Mouse (Mus musculus) heart, embryonic 10.5 days (tissue): Measurements from ENCODE around the gene Parvb. TPM values are rescaled to one million over a fixed set of nuclear protein-coding genes. Genes with fewer than 3 reads are reported as not detected.
A peak's percentile ranks its signal among the peaks of the same experiment; 100 is the strongest.

ENCODE experiments used
- DNase-seq: peaks from one replicate; pipeline ENCODE4 v3.0.0-alpha.2; 2017; ENCODE audit warnings: low spot score
- H3K27ac ChIP-seq: fragments of 300-500 bp; sonication (generic); 2 replicates; pipeline ENCODE4 v1.5.1; 2016; ENCODE audit warnings: mild to moderate bottlenecking
- H3K27me3 ChIP-seq: fragments of 300-500 bp; sonication (generic); 2 replicates; pipeline ENCODE4 v1.6.1; 2016; ENCODE audit warnings: mild to moderate bottlenecking; ENCODE audit not compliant: poor library complexity, insufficient read depth, severe bottlenecking
- H3K36me3 ChIP-seq: fragments of 300-500 bp; sonication (generic); 2 replicates; pipeline ENCODE4 v1.6.1; 2016; ENCODE audit warnings: mild to moderate bottlenecking, moderate library complexity
- H3K4me1 ChIP-seq: fragments of 300-500 bp; sonication (generic); 2 replicates; pipeline ENCODE4 v1.6.1; 2016; ENCODE audit warnings: mild to moderate bottlenecking
- H3K4me3 ChIP-seq: fragments of 300-500 bp; sonication (generic); 2 replicates; pipeline ENCODE4 v1.5.1; 2016; ENCODE audit warnings: mild to moderate bottlenecking, moderate library complexity
- H3K9me3 ChIP-seq: fragments of 300-500 bp; sonication (generic); 2 replicates; pipeline ENCODE4 v1.6.1; 2016; ENCODE audit warnings: mild to moderate bottlenecking, moderate library complexity
- WGBS: fragments of 180-500 bp; shearing (Covaris S2); methylation state at CpG from one replicate; pipeline ENCODE4 v1.1.7; 2016; 5-methylcytosine and 5-hydroxymethylcytosine counted together
- polyA plus RNA-seq: library from polyadenylated mRNA; unstranded; fragments of >200 nt; fragmentation: Nextera tagmentation; extraction: Ambion mirVana; gene quantifications from 2 replicates; pipeline ENCODE4 v1.2.1, GENCODE M21; 2016

Parvb gene
- polyA plus RNA-seq, 1 experiment from 2014 or later = 17.6 TPM

DNA sequence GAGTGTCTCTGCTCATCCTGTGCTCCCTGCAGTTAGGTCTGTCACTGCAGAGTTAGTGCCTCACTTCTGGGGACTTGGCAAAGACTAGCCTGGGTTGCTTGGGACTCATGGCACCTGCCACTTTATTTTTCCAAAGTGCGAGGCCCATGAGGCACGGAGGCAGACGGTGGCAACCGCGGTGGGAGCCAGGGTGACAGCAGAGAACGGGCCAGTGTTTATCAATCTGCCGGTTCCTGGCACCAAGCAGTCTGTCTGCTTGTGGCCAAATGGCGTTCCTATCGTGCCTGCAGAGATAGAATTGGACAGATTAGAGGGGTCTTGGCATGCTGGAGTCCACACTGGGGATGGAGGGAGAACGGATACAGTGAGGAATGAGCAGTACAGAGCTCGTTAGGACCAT is 78.4 kb downstream of the Parvb start:
- peak overlapping the region; percentile 47; the same call in 1 of the 2 replicates for H3K27ac ChIP-seq
- 38% methylated on average over 11 of the region's 11 CpGs for WGBS
- no peaks in the 10 kb centered on the region for H3K9me3 ChIP-seq

DNA sequence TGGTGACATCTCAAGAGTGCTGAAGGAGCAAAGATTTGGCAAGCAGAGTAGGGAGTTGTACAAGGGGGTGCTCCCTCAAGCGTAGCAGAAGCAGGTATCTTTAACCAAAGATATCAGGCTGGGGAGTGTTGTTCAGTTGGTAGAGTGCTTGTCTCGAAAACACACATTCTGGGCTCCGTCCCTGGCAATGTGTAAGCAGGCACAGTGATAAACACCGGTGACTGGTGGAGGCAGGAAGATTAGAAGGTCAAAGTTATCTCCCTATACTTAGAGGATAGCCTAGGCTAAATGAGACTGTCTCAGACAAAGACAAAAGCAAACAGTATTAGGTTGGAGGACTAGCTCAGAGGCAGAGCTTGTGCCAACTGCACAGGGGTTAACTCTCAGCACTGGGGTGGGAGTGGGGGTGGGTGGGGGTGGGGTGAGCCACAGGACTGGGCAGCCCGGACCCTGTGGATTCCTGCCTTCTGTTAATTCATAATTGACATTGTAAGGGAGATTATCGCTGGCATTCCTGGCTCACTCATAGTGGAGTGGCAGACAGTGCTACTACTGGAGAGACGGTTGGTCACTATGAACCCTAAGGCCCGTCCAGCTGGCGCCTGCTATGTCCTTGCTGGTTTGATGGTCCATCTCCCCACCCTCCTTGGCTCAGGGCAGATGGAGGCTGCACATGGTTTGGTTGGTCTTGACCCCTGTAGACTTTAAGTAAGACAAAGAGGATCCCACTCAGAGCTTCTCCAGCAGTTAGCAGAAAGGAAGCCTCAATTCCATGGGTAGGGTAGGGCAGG is 79.6 kb downstream of the Parvb start:
- DNase-seq = no peak
- 52% methylated on average over 9 of the region's 9 CpGs for WGBS
- Histone ChIP-seq H3K4me1 (peaks cover 57% of the 10 kb centered on the region), H3K27me3 (no peaks in the 10 kb centered on the region), H3K9me3 (no peaks in the 10 kb centered on the region), H3K4me3 (no peak overlapping the region), H3K36me3 (peaks cover 25% of the 10 kb centered on the region), H3K27ac (peak overlapping the region; percentile 62)

More for the DNA sequence above, 78.4 kb downstream of the Parvb start:
- Histone ChIP-seq H3K36me3 (peaks cover 36% of the 10 kb centered on the region), H3K27me3 (no peaks in the 10 kb centered on the region), H3K4me3 (no peak overlapping the region), H3K4me1 (peaks cover 51% of the 10 kb centered on the region)
- DNase-seq = no peak

DNA sequence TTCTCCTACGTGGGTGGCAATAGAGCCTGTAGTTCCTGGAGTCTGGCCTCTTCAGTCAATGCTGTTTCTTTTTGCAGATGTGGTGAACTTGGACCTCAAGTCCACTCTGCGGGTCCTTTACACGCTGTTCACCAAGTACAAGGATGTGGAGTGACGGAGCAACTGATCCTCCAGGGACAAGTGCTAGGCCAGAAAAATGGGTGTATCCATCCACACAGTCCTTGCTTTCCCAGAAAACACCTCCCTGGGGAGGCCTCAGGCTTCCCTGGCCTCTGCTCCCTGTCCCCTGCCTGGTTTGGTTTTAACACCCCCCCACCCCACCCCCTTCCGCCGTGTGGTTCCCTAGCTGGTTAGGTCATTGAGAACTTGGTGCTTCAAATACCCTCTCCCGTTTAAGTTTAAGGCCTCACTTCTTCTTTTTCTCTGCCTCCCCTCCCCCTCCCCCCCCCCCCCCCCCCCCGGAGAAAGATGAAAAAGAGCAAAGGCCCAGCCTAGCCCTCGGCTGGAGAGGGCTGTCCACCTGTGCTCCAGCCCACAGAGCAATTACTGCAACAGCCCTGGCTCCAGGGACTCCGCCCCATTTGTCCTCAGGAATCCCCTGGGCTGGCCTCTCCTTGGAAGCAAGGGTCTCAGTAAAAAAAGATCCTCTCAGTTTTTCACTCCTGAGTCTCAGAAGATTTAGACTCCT is 81.2 kb downstream of the Parvb start:
- Histone ChIP-seq H3K36me3 (peaks cover 10% of the 10 kb centered on the region; the same call in 1 of the 2 replicates), H3K4me1 (peaks cover 57% of the 10 kb centered on the region), H3K4me3 (no peak overlapping the region), H3K9me3 (no peaks in the 10 kb centered on the region), H3K27ac (peak overlapping the region; percentile 69; the same call in 1 of the 2 replicates), H3K27me3 (no peaks in the 10 kb centered on the region)
- WGBS = 64% methylated on average over 8 of the region's 10 CpGs
- DNase-seq = no peak

DNA sequence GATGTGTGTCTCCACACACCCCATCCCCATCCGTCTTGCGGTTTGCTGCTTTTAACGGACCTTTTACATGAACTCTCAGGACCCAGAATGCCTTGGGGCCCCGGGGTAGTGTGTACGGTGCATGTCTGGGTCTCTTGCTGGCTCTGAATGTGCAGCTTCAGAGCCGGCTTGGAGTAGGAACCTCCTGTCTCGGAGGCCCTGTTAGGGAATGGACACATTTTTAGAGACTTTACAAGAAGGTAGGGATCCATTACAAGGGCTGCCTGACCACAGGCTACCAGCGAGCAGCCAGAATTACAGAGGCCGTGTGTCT is 81.7 kb downstream of the Parvb start:
- no peaks in the 10 kb centered on the region for H3K27me3 ChIP-seq
- 37% methylated on average over 9 of the region's 9 CpGs for WGBS
- H3K9me3 ChIP-seq = no peaks in the 10 kb centered on the region
- peaks cover 57% of the 10 kb centered on the region for H3K4me1 ChIP-seq
- no peak for DNase-seq
- peaks cover 8% of the 10 kb centered on the region; the same call in 1 of the 2 replicates for H3K36me3 ChIP-seq
- H3K27ac ChIP-seq = peak overlapping the region; percentile 69; the same call in 1 of the 2 replicates
- no peak overlapping the region for H3K4me3 ChIP-seq

DNA sequence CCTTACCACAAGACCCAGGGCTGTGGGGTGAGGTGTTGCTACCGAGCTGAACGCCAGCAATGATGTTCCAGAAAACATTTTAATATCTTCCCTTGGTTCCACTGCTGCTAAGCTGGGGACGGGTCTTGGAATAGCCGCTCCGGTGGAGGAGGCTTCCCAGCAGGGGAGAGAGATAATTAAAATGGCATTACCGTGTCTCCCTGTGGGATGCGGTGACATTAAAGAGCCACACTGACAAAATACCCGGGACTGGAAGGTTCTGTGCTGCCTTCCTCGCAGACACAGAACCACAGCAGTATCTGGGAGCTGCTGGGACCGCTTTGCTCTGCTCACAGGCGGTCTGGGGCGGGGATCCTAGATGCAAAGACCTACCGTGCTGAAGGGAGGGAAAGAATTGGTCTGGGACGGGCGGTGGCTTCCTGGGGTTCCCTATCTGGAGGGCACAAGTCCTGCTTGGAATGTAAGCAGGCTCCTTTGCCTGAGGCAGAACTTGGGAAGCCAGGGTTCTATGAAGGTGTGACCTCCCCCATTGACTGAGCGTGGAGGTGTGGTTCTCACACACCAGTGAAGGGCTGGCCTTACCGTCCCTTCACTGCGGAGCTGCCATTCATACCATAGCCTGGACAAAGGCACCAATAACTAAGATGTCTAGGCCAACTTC is 82.7 kb downstream of the Parvb start:
- H3K27me3 ChIP-seq = no peaks in the 10 kb centered on the region
- peaks cover 57% of the 10 kb centered on the region for H3K4me1 ChIP-seq
- 25% methylated on average over 18 of the region's 18 CpGs for WGBS
- H3K27ac ChIP-seq = peak overlapping the region; percentile 69; the same call in 1 of the 2 replicates
- H3K36me3 ChIP-seq = 0 out of 2 replicates have a peak, but pooled peaks cover 3% of the 10 kb centered on the region
- no peak overlapping the region for H3K4me3 ChIP-seq
- DNase-seq = no peak
- no peaks in the 10 kb centered on the region for H3K9me3 ChIP-seq

DNA sequence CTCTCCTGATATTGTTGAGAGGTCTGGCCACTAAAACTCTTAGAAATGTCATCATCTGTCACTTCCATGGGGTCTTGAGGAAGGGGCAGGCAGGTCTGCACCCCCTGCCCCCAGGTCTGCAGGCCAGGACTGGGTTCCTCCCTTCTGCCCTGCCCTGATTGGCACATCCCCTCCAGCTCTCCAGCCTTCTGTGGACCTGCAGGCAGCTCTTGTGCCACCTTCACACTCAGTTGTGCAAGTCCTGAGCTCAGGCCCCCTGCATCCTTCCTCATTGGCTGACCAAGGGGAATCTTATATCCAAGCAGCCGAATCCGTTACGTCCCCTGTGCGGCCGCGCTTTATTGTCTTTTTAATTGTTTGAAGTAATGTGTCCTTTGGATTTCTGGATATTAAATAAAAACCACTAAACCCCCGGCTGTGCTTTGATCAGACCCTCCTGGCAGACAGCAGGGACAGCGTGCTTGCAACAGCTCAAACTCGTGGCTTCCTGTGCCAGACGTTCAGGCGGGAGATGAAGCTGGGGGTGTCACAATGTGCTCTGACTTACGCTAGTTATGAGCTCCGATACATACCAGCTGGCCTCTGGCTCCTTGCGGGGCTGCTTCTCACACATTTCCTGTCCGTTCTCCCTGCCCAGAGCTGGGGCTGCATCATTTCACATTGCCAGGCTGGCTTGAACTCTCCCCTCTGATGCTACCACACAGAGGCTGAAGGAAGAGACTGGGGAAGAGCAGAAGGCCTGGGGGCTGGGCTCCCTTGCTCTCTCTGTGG is 83.6 kb downstream of the Parvb start:
- no peaks in the 10 kb centered on the region for H3K9me3 ChIP-seq
- H3K27ac ChIP-seq = no peak overlapping the region
- H3K4me3 ChIP-seq = no peak overlapping the region
- no peak for DNase-seq
- no peaks in the 10 kb centered on the region for H3K27me3 ChIP-seq
- 0 out of 2 replicates have a peak, but pooled peaks cover 3% of the 10 kb centered on the region for H3K36me3 ChIP-seq
- H3K4me1 ChIP-seq = peaks cover 55% of the 10 kb centered on the region
- WGBS = 67% methylated on average over 15 of the region's 15 CpGs

DNA sequence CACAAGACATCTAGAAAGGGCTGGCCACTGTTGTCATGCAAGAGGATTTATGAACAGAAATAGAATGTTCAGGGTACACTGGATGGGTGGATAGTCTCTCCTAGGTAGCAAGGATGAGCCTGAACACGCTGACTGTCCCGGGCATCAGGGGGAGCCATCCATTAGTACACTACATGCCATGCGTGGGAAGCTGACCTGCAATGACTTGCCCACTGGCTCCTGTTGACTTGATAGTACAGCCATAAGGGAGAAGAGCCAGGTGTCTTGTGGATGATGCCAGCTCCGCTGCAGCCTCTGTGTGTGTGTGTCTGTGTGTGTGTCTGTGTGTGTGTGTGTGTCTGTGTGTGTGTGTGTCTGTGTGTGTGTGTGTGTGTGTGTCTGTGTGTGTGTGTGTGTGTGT is 87.5 kb downstream of the Parvb start:
- 82% methylated on average over 4 of the region's 4 CpGs for WGBS
- no peak for DNase-seq
- H3K27ac ChIP-seq = no peak overlapping the region
- no peak overlapping the region for H3K4me3 ChIP-seq
- no peaks in the 10 kb centered on the region for H3K36me3 ChIP-seq
- H3K27me3 ChIP-seq = peaks cover 5% of the 10 kb centered on the region; the same call in 1 of the 2 replicates
- peaks cover 24% of the 10 kb centered on the region for H3K4me1 ChIP-seq
- H3K9me3 ChIP-seq = no peaks in the 10 kb centered on the region

DNA sequence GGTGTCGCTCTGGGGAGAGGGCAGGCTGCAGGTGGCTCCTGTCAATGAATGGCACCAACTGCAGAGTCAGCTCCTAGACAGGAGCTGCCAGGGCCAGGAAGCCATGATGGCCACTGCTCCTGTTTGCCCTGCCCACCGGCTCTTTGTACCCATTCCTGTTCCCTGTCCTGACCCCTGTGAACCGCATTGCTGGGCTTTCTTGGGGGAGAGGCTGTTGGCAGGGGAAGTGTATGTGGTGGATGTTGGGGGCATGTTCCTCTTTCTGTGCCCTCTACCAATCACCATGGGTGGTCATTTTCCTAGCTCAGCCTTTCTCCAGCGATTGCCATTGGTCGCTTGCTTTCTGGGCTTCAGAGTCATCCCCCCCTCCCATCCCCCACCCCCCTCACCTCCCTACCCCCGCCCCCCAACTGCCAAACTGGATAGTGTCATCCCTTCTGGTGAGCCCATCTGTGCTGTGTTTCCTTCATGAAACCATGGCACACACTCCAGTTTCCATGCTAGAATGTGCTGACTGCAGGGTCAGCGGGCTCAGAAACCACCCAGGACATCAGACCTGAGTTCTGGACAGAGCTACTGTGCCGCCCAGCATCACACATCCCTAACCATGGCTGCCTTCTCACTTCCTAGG is 89.8 kb downstream of the Parvb start:
- H3K27me3 ChIP-seq = peaks cover 19% of the 10 kb centered on the region; the same call in 1 of the 2 replicates
- H3K9me3 ChIP-seq = no peaks in the 10 kb centered on the region
- DNase-seq = no peak
- WGBS = 77% methylated on average over 8 of the region's 8 CpGs
- H3K27ac ChIP-seq = no peak overlapping the region
- H3K4me1 ChIP-seq = peaks cover 22% of the 10 kb centered on the region
- no peaks in the 10 kb centered on the region for H3K36me3 ChIP-seq
- no peak overlapping the region for H3K4me3 ChIP-seq

DNA sequence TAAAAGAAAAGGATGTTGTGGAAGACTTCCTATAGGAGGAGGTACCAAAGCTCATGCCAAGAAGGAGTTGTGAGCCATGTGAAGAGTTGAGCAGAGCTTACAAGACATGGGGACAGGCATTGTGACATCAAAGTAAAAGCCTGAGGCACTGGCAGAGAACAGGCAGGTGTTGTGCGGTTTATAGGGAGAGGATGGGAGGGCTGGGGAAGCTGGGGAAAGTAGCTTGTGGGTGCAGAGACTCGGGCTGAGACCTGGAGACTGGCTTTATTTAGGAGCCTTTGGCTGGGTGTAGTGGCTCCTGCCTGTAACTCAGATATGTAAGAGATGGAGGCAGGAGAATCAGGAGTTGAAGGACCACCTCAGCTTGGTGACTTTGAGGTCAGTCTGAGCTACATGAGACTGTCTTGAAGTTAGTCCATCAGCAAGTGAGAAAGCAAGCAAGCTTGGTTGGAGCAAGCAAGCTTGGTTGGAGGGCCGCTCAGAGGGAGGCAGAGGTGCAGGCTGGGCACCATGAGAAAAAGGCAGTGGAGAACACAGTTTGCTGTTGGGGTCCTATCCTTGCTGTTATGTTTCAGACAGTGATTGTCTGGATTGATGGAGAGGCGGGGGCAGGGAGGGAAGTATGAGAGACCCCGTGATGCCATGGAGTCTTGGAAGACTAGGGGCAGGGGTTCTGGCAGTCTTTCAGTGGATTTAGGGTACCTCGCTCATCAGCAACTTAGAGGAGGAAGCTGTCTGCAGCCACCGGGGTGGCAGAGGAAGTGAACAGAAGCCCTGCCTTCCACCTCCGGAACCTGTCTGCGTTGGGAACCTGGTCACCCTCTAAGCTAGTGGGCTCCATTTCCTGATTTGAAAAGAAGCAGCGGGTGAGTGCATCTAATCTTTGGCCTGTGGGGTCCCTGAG is 92.4 kb downstream of the Parvb start, which contains the start of gene Parvg:
Gene Parvg (plus strand): TSS at position 61 of the 904 bp plus-strand sequence.
- WGBS = 69% methylated on average over 10 of the region's 10 CpGs
- Histone ChIP-seq H3K27me3 (peaks cover 22% of the 10 kb centered on the region; the same call in 1 of the 2 replicates), H3K36me3 (no peaks in the 10 kb centered on the region), H3K4me3 (no peak within 1 kb of the TSS), H3K4me1 (peaks cover 26% of the 10 kb centered on the region), H3K9me3 (no peaks in the 10 kb centered on the region), H3K27ac (no peak within 1 kb of the TSS; the same call in 1 of the 2 replicates)
- DNase-seq = no peak

DNA sequence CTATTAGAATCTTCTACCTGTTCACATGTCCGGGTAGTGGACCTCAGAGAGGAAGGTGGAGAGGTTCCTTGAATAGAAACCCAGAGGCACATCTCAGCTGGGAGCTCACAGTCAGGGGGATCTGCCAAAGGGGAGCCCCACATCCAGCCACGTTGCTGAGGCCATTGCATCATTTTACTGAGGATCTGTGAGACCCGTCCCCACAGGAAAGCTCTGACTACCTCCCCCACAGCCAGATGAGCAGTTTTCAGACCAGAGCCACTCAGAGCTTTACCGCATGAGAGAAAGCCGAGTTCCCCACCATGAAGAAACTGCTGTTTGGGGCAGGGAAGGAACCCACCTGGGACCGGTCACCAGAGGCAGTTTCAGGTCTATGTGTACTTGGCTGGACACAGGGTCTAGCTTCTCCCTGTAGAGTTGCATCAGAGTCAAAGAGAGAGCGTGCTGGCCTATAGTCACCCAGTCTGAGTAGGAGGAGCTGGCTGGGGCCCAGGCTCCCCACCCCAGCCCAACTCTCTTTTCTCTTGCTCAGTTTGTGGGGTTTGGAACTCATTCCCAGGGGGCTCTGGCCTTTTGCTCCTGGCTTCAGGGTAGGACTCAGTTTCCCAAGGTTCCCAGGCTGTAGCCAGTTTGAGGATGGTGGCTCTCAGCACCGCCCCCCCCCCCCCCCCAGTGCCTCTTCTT is 93.2 kb downstream of the Parvb start:
- 65% methylated on average over 8 of the region's 8 CpGs for WGBS

DNA sequence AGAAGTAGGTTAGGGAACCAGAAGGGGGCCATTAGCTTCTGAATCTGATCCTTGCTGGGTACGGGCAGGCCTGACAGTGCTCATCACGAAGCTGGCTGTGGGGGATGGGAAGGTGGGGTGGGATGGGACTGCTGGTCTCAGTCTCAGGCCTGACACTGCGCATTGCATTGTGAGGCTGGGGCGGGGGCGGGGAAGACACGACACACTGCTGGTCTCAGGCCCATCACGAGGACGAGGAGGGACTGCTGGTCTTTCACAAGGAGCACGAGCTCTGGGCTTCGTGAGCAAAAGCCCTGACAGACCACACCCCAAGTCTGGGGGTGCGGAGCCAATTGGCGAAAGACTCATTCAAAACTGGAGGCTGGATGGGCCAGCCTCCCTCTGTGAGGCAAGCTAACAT is 93.9 kb downstream of the Parvb start:
- Histone ChIP-seq H3K27ac (no peak overlapping the region), H3K4me1 (peaks cover 26% of the 10 kb centered on the region), H3K27me3 (peaks cover 22% of the 10 kb centered on the region; the same call in 1 of the 2 replicates), H3K4me3 (no peak overlapping the region), H3K9me3 (no peaks in the 10 kb centered on the region), H3K36me3 (no peaks in the 10 kb centered on the region)
- DNase-seq = no peak
- 42% methylated on average over 12 of the region's 12 CpGs for WGBS

More for the DNA sequence above, 93.2 kb downstream of the Parvb start:
- Histone ChIP-seq H3K4me3 (no peak overlapping the region), H3K4me1 (peaks cover 30% of the 10 kb centered on the region), H3K9me3 (no peaks in the 10 kb centered on the region), H3K27me3 (peaks cover 22% of the 10 kb centered on the region; the same call in 1 of the 2 replicates), H3K36me3 (no peaks in the 10 kb centered on the region), H3K27ac (no peak overlapping the region)
- no peak for DNase-seq
